Mouse (Mus musculus) gastrocnemius, adult 2 months (tissue): ENCODE measurements around the gene Col26a1. TPM values are rescaled to one million over a fixed set of nuclear protein-coding genes. Genes with fewer than 3 reads are reported as not detected.
A peak's percentile ranks its signal among the peaks of the same experiment; 100 is the strongest.
"Not testable (repeated sequence)": the region's sequence is repeated elsewhere in the genome, so short reads cannot be mapped to it uniquely, and the experiment has no call there.

Experiments
- DNase-seq: peaks from one replicate; pipeline ENCODE4 v3.0.0; 2022
- H3K27ac ChIP-seq: fragments of 200-600 bp; 2 replicates; pipeline ENCODE4 v1.8.1; 2022; ENCODE audit warnings: mild to moderate bottlenecking
- H3K4me3 ChIP-seq: fragments of 200-600 bp; 2 replicates; pipeline ENCODE4 v1.8.1; 2022; ENCODE audit warnings: mild to moderate bottlenecking, moderate library complexity
- CTCF ChIP-seq: fragments of 200-600 bp; IDR thresholded peaks from 2 replicates; pipeline ENCODE4 v1.8.1; 2022; ENCODE audit warnings: antibody characterized with exemption, mild to moderate bottlenecking, moderate library complexity
- intact Hi-C: fragments of 180-260 bp; cut with DNase I; formaldehyde crosslinking; loops from one replicate; pipeline ENCODE4 v1.15.1; 2025
- total RNA-seq, 2 experiments: library from RNA; stranded (reverse); gene quantifications; 2 replicates each; pipeline ENCODE4 v1.2.3; 2021

The Col26a1 gene
- total RNA-seq, 2 experiments from 2014 or later = 1.4 to 2.1 TPM

DNA sequence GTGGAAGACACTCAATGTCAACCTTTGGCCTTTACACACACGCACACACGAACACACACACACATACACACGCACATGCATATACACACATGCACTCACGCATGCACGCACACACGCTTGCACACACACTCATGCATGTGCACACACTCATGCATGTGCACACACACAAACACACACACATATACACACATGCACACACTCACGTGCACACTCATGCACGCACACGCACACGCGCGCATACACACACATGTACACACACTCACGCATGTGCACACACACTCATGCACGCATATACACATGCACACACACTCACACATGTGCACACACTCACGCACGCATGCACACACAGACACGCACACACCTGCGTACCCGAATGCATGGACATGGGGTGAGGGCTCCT lies 130.9 kb downstream of the Col26a1 start:
- Histone ChIP-seq H3K4me3 (no peak overlapping the region), H3K27ac (no peak overlapping the region)
- TF ChIP-seq CTCF = no peak
- intact Hi-C loops = loop anchor here (10.0 kb wide), 1 partner anchor 467 kb away; no protein-coding TSS in a partner anchor
- no peak for DNase-seq

- intact Hi-C loops = no loop called here
- Histone ChIP-seq H3K27ac (no peak overlapping the region), H3K4me3 (no peak overlapping the region)
- TF ChIP-seq CTCF = no peak
- DNase-seq = no peak
Measured at GRCm38 (mm10) chr5:136746596-136746995, 136.4 kb downstream of the Col26a1 start.

DNA sequence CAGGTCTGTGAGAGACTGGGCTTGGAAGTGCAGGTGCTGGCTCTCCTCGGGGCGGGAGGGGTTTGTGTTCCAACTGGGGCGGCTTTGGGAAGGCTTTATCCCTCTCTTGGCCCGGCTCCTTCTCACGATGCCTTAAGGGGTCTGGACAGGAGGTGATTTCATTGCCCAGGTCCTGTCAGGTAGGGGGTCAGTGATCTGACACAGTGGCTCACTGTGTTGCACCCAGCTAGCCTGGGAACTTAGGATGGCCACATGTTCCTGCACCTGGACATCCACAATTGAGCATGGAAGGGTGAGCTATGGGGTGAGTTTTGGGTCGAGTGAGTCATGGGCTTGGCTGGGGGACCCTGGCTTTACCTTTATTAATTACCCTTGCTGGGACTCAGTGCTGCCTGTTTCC lies 144.1 kb downstream of the Col26a1 start:
- DNase-seq = no peak
- H3K27ac ChIP-seq = no peak overlapping the region
- no peak overlapping the region for H3K4me3 ChIP-seq
- intact Hi-C loops = no loop called here
- TF ChIP-seq CTCF = no peak

- intact Hi-C loops, H3K27ac ChIP-seq, DNase-seq, H3K4me3 ChIP-seq: not testable (repeated sequence)
Measured at GRCm38 (mm10) chr5:136726271-136726670, 156.7 kb downstream of the Col26a1 start.

- Histone ChIP-seq H3K27ac (no peak overlapping the region), H3K4me3 (no peak overlapping the region)
- no peak for TF ChIP-seq CTCF
- DNase-seq = no peak
- intact Hi-C loops = no loop called here
Measured at GRCm38 (mm10) chr5:136721596-136721995, 161.4 kb downstream of the Col26a1 start.

GRCm38 (mm10) chr5:136718656-136719055 lies 164.4 kb downstream of the Col26a1 start:
- TF ChIP-seq CTCF = no peak
- intact Hi-C loops = no loop called here
- no peak for DNase-seq
- Histone ChIP-seq H3K4me3 (no peak overlapping the region), H3K27ac (no peak overlapping the region)

DNA sequence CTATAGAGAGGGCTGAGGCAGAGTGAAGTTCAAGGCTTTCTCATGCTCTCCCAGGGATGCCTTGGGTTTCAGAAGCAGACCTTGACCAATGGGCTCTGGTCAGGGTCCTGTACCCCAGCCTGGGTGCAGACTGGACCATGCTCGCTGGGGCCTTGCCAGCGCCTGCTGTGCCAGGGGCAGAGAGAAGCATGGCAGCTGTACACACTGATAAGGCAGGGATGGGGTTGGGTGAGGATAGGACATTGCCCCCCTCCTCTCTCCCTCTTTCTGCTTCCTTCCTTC lies 165.5 kb downstream of the Col26a1 start:
- TF ChIP-seq CTCF = no peak
- intact Hi-C loops = no loop called here
- DNase-seq = no peak

DNA sequence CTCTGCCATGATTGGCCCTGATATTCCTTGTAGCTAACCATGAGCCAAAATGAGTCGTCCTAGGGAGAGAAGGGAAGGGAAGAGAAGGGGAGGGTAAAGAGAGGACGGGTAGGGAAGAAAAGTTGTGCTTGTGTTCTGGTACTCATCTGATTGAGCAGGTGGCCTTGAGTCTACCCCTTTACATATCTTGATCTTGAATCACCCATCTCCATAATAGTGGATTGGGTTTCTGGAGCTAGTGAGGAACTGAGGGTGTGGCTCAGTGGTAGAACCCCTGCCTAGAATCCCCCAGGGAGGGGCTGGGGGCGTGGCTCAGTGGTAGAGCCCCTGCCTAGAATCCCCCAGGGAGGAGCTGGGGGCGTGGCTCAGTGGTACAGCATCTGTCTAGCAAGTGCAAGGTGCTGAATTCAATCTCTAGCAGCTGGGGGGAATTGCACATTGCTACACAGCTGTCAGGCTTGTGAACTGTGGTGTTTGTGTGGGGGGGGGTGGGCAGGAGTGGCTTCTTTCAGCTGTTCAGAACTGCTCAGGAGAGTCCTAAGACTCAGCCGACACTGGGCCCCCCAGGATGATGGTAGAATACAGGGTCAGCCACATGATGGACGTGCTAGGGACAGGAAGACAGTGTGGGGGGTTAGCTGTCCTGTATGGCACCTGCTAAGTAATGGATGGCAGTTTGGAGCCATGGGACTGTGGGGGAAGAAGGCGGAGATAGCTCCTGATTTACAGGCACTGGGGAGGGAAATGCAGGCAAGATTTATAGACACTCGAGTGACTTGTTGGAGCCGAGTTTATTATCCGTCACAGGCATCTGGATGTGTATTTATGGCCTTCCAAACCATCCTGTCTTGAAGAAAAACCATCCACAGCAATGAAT lies 166.1 kb downstream of the Col26a1 start:
- no peak overlapping the region for H3K4me3 ChIP-seq
- no peak for TF ChIP-seq CTCF
- intact Hi-C loops = no loop called here
- no peak overlapping the region for H3K27ac ChIP-seq
- DNase-seq = no peak

More for the DNA sequence above, 165.5 kb downstream of the Col26a1 start:
- Histone ChIP-seq H3K4me3 (no peak overlapping the region), H3K27ac (no peak overlapping the region)

DNA sequence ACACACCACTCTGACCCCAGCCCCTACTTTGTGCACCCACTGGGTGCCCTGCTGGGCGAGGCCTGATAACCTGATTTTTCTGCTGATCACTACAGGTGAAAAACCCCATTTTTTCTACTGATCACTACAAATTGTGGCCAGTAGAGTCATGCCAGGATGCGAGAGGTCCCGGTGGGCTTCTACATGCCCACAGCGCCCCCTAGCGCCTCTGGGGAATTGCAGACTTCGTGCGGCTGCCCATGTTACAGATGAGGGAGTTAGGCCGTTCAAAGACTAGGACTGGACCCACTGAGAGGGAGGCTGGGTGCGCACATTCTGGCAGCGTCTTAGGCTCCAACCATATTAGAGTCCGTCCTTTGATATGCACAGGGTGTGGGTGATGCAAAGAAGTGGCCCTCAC lies 168.1 kb downstream of the Col26a1 start:
- Histone ChIP-seq H3K27ac (no peak overlapping the region), H3K4me3 (peak overlapping the region; percentile 38; the same call in 1 of the 2 replicates)
- peak; percentile 65 for TF ChIP-seq CTCF
- peak; percentile 53 for DNase-seq
- intact Hi-C loops = no loop called here

- Histone ChIP-seq H3K27ac (no peak overlapping the region), H3K4me3 (peak overlapping the region; percentile 38)
- DNase-seq = no peak
- intact Hi-C loops = no loop called here
- no peak for TF ChIP-seq CTCF
Measured at GRCm38 (mm10) chr5:136714232-136714875, 168.7 kb downstream of the Col26a1 start.

GRCm38 (mm10) chr5:136710742-136711141 lies 172.3 kb downstream of the Col26a1 start:
- DNase-seq = peak; percentile 8
- no peak overlapping the region for H3K27ac ChIP-seq
- no peak overlapping the region for H3K4me3 ChIP-seq
- no peak for TF ChIP-seq CTCF
- intact Hi-C loops = no loop called here

DNA sequence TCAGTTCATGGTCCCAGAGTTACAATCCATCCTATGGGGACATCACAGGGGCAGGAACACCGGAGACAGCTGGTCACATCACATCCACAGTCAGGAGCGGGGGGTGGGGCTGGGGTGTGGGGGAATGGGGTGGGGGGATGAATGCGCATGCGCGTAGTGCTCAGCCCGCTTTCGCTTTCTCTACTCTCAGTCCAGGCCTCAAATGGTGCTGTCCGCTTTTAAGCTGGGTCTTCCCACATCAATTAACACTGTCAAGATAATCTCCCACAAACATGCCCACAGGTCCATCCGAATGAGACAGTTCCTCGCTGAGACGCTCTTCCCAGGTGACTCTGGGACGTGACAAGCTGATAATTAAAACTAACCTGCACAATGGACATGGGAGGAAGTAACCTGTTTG lies 174.9 kb downstream of the Col26a1 start:
- TF ChIP-seq CTCF = no peak
- no peak overlapping the region for H3K4me3 ChIP-seq
- H3K27ac ChIP-seq = no peak overlapping the region
- DNase-seq = no peak
- intact Hi-C loops = loop anchor here (10.0 kb wide), 1 partner anchor 83 kb away; no protein-coding TSS in a partner anchor

GRCm38 (mm10) chr5:136706803-136707202 lies 176.2 kb downstream of the Col26a1 start:
- intact Hi-C loops = loop anchor here (1.0 to 10.0 kb wide), 4 partner anchors 42 to 448 kb away; no protein-coding TSS in a partner anchor
- peak; percentile 80 for DNase-seq
- no peak overlapping the region for H3K27ac ChIP-seq

More at GRCm38 (mm10) chr5:136706803-136707202, 176.2 kb downstream of the Col26a1 start:
- TF ChIP-seq CTCF = peak; percentile 87; the same call in 1 of the 2 replicates
- no peak overlapping the region for H3K4me3 ChIP-seq
